Mouse (Mus musculus) embryo, embryonic 9.5 days (tissue): ENCODE data around the gene Chrm3.

Source experiments
- DNase-seq: peaks from one replicate; pipeline ENCODE4 v3.0.0-alpha.2; 2017; ENCODE audit errors: extremely low spot score

Chrm3 gene

GRCm38 (mm10) chr13:10236279-10236678 lies 124.4 kb downstream of the Chrm3 start:
- no peak for DNase-seq

GRCm38 (mm10) chr13:10235391-10236169 lies 125.1 kb downstream of the Chrm3 start:
- DNase-seq, result no peak

- DNase-seq, result no peak
Measured at GRCm38 (mm10) chr13:10220403-10220802, 140.2 kb downstream of the Chrm3 start.

GRCm38 (mm10) chr13:10212112-10212511 lies 148.5 kb downstream of the Chrm3 start:
- no peak for DNase-seq

- DNase-seq, result no peak
Measured at GRCm38 (mm10) chr13:10210522-10211244, 150.0 kb downstream of the Chrm3 start.

GRCm38 (mm10) chr13:10199206-10199956 lies 161.3 kb downstream of the Chrm3 start:
- no peak for DNase-seq

GRCm38 (mm10) chr13:10189829-10190228 lies 170.8 kb downstream of the Chrm3 start:
- no peak for DNase-seq

- no peak for DNase-seq
Measured at GRCm38 (mm10) chr13:10187926-10188325, 172.7 kb downstream of the Chrm3 start.

GRCm38 (mm10) chr13:10183837-10184236 lies 176.8 kb downstream of the Chrm3 start:
- no peak for DNase-seq

- no peak for DNase-seq
Measured at GRCm38 (mm10) chr13:10182756-10183155, 177.9 kb downstream of the Chrm3 start.

- DNase-seq, result no peak
Measured at GRCm38 (mm10) chr13:10170529-10170928, 190.1 kb downstream of the Chrm3 start.

- no peak for DNase-seq
Measured at GRCm38 (mm10) chr13:10163354-10163753, 197.3 kb downstream of the Chrm3 start.

GRCm38 (mm10) chr13:10157496-10157895 lies 203.2 kb downstream of the Chrm3 start:
- no peak for DNase-seq

GRCm38 (mm10) chr13:10140573-10140972 lies 220.1 kb downstream of the Chrm3 start:
- DNase-seq, result no peak

GRCm38 (mm10) chr13:10138878-10139277 lies 221.8 kb downstream of the Chrm3 start:
- no peak for DNase-seq

- no peak for DNase-seq
Measured at GRCm38 (mm10) chr13:10131064-10131463, 229.6 kb downstream of the Chrm3 start.

- DNase-seq, result no peak
Measured at GRCm38 (mm10) chr13:10112211-10112610, 248.4 kb downstream of the Chrm3 start.

- no peak for DNase-seq
Measured at GRCm38 (mm10) chr13:10109542-10109941, 251.1 kb downstream of the Chrm3 start.

GRCm38 (mm10) chr13:10107331-10107730 lies 253.3 kb downstream of the Chrm3 start:
- no peak for DNase-seq

- no peak for DNase-seq
Measured at GRCm38 (mm10) chr13:10090778-10091177, 269.9 kb downstream of the Chrm3 start.

- no peak for DNase-seq
Measured at GRCm38 (mm10) chr13:10086336-10086735, 274.3 kb downstream of the Chrm3 start.

- DNase-seq, result no peak
Measured at GRCm38 (mm10) chr13:10081896-10082426, 278.7 kb downstream of the Chrm3 start.
